Mouse (Mus musculus) cerebellum, adult 2 months (tissue): ENCODE results near the gene Cenpp.

Experiments used
- CTCF ChIP-seq: fragments of 200-500 bp; IDR thresholded peaks from 2 replicates; pipeline ENCODE4 v1.5.1; 2011; ENCODE audit warnings: low read depth, mild to moderate bottlenecking, control low read depth, low read length, moderate library complexity, borderline replicate concordance; ENCODE audit not compliant: insufficient read depth
- POLR2A ChIP-seq: fragments of 200-500 bp; IDR thresholded peaks from 2 replicates; pipeline ENCODE4 v1.6.1; 2011; ENCODE audit warnings: low read length, control low read depth, borderline replicate concordance; ENCODE audit not compliant: insufficient read depth

DNA sequence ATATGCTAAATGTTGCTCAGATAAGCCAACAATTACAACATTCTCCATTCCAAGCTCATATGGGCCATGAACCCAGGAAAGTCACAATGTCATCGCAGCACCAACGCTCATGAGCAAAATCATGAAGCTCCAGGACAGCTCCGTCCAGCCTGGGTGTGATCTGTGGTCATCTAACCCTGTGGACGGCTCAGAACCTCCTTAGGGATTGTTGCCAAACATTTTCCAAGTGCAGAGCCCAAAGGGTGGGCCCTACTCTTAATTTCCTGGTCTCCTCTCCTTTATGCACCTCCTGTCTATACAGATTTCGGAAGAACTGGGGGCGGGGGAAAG lies 179.9 kb downstream of the Cenpp start:
- TF ChIP-seq CTCF (no peak), POLR2A (no peak)
